Mouse (Mus musculus) gastrocnemius, adult 2 months (tissue): ENCODE data around the gene Myl3. TPM values are rescaled to one million over a fixed set of nuclear protein-coding genes. Genes with fewer than 3 reads are reported as not detected.

ENCODE experiments used
- DNase-seq: peaks from one replicate; pipeline ENCODE4 v3.0.0; 2022
- H3K27ac ChIP-seq: fragments of 200-600 bp; 2 replicates; pipeline ENCODE4 v1.8.1; 2022; ENCODE audit warnings: mild to moderate bottlenecking
- H3K4me3 ChIP-seq: fragments of 200-600 bp; 2 replicates; pipeline ENCODE4 v1.8.1; 2022; ENCODE audit warnings: mild to moderate bottlenecking, moderate library complexity
- CTCF ChIP-seq: fragments of 200-600 bp; IDR thresholded peaks from 2 replicates; pipeline ENCODE4 v1.8.1; 2022; ENCODE audit warnings: antibody characterized with exemption, mild to moderate bottlenecking, moderate library complexity
- intact Hi-C: fragments of 180-260 bp; cut with DNase I; formaldehyde crosslinking; loops from one replicate; pipeline ENCODE4 v1.15.1; 2025
- total RNA-seq, 2 experiments: library from RNA; stranded (reverse); gene quantifications; 2 replicates each; pipeline ENCODE4 v1.2.3; 2021

Gene Myl3
- total RNA-seq, 2 experiments from 2014 or later: 528 to 1,790 TPM

DNA sequence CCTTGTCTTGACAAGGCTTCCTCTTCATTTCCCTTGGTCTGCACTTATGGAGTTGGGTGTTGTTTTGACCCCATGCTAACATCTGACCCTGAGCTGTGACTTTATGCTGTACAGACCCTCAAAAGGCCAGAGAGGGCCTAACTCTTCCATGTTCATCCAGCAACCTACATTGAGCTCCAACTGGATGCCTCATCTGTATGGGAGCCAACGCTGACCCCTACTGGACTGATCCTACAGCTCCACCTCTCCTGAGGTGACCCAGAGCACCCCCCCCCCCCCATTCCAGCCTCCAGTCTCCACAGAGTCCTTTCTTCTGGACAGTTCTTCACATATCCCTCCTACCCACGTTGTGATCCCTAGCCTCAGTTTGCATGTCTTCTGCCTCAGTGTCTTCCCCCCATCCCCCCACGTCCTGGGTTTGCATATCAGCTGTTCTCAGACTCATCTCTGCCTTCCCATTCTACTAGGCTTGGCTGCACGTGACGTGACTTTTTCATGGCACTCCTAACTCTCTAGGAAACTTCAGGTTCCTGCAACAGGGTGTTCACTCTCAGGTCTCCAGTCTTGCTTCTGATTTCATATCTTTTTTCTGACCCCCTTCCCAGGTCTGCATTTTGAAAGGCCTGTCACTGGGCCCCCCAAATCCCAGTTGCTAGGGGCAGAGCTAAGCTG lies 37.7 kb downstream of the Myl3 start:
- Histone ChIP-seq H3K27ac (no peak overlapping the region), H3K4me3 (no peak overlapping the region)
- no peak for DNase-seq
- intact Hi-C loops: no loop called here
- TF ChIP-seq CTCF: peak; percentile 26; the same call in 1 of the 2 replicates

DNA sequence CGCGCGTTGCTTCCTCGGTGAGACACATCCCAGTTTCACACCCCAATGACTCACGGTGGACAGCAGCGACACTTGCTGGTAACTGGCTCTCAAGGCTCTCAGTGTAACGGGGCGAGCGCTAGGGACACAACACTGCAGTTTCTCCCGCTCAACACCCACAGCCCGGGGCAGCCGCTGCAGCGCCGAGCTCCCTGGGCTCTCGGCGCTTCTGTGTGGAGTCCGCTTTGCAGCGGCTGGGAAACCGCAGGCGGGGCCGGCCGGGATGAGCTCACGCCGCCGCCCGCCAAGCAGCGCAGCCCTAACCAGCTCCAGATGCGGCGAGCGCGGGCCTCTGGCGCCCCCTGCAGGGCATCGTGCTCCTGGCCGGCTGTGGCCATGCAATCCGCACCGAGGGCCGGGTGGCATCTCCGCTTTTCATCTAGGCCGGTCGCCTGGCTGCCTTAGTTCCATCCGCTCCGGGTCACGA lies 39.6 kb downstream of the Myl3 start:
- intact Hi-C loops: loop anchor here (1.0 to 5.0 kb wide), 4 partner anchors 65 to 370 kb away; no protein-coding TSS in a partner anchor
- Histone ChIP-seq H3K4me3 (peak overlapping the region; percentile 79), H3K27ac (peak overlapping the region; percentile 81)
- DNase-seq: peak; percentile 97
- TF ChIP-seq CTCF: peak; percentile 88

DNA sequence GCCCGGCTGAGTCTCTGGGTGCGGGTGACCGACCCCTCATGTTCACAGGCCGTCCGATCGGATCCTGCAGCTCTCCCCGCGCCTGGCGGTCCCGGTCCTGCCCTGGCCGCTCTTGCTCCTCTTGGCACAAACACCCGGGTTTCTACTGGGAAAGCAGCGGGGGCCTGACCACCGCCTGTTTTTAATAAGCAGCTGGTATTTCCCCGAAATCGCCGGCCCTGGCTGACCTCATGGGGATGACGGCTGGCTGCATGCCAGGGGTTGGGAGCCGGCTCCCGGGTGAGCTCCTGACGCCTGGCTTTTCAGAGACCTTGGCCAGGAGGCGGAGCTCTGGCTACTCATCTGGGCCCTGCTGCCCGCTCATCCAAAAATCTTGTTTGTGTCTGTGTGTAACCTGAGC lies 40.1 kb downstream of the Myl3 start:
- peak; percentile 95 for DNase-seq
- TF ChIP-seq CTCF: no peak
- Histone ChIP-seq H3K27ac (peak overlapping the region; percentile 81), H3K4me3 (peak overlapping the region; percentile 79)
- intact Hi-C loops: loop anchor here (1.0 to 5.0 kb wide), 6 partner anchors 53 to 370 kb away; no protein-coding TSS in a partner anchor

DNA sequence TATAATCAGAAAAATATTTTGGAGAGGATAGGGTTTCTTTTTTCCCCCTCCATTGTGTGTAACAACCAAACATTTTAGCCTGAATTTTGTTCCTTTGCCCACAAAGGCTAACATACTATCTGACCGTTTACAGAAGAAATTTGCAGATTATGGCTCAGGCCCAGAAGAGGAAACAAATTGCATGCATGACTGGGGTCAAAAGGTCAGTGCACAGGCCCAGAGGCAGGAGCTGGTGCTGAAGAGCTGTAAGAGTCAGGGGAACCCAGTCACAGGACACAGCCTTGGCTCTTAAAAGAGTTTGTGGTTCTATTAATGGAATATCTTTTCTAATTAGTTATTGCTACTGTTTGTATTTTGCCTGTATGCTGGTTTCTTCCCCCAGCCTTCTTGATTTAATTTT lies 42.0 kb downstream of the Myl3 start:
- no peak overlapping the region for H3K27ac ChIP-seq
- intact Hi-C loops: loop anchor here (2.0 to 5.0 kb wide), 2 partner anchors 55 to 151 kb away; no protein-coding TSS in a partner anchor

DNA sequence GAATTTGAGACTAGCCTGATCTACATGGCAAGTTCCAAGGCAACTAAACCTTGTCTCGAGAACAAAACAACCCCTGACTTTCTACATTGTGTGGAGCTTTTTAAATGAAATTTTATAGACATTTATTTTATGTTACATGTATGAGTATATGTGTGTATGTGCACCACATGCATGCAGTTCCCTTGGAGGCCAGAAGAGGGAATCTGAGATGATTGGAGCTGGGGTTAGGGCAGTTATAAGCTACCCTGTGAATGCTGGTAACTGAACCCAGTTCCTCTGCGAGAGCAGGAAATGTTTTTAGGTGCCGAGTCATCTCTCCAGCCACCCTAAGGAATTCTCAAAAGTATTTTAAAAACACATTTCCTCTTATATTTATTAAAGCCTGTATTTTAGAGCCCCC lies 46.5 kb downstream of the Myl3 start:
- no peak overlapping the region for H3K27ac ChIP-seq
- no peak overlapping the region for H3K4me3 ChIP-seq
- intact Hi-C loops: no loop called here
- DNase-seq: no peak
- no peak for TF ChIP-seq CTCF

More for the DNA sequence above, 42.0 kb downstream of the Myl3 start:
- H3K4me3 ChIP-seq: no peak overlapping the region
- DNase-seq: no peak
- no peak for TF ChIP-seq CTCF

DNA sequence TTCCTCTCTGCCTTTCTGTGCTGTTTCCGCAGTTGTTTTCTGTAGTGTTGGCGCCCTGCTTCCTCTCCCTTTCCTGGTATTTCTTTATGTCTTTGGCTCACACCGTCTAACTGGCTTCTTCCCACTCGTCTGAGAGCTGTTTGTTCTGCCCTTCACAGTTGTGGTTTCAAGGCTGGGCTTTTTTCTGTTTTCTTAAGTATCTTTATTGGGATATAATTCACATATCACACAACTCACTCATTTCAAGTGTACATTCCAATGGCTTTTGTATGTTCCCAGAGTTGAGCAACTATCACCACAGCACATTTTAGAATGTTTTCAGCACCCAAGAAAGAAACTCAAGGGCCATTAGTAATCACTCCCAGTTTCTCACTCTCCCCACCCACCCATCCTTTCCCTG lies 48.8 kb downstream of the Myl3 start:
- Histone ChIP-seq H3K4me3 (no peak overlapping the region), H3K27ac (no peak overlapping the region)
- no peak for TF ChIP-seq CTCF
- intact Hi-C loops: no loop called here
- DNase-seq: no peak

DNA sequence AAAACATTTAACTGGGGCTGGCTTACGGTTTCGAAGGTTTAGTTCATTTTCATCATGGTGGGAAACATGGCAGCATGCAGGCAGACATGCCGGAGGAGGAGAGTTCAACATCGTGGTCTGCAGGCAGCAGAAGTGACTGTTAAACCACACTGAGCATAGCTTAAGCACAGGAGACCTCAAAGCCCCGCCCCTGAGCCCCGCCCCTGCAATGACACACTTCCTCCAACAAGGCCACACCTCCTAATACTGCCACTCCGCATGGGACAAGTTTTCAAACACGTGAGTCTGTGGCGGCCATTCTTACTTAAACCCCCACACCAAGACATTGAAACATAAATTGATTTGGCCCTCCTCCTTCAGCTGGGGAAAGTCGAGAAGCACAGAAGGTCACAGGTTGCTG lies 55.4 kb downstream of the Myl3 start:
- H3K4me3 ChIP-seq: no peak overlapping the region
- intact Hi-C loops: no loop called here
- TF ChIP-seq CTCF: no peak
- no peak for DNase-seq
- no peak overlapping the region for H3K27ac ChIP-seq

DNA sequence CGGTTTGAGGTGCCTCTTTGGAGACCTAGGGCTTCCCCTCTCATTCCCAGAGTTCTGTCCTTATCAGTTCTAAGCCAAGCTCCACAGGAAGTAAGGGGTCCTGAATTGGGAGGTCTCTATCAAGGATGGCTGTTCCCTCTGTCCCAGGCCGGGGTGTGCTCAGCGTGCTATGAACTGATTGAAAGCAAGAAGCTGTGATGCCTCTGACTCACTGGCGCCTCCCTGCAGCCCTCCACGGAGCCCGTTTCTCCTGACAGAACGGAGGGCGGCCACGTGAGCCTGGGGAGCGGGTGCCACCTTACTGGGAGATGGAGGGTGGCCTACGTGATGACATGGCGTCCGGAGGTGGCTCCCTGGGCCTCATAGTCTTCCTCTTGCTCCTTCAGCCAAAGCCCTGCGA lies 56.2 kb downstream of the Myl3 start, which contains the start of gene Prss42:
TSS of gene Prss42 (plus strand) at position 301 of the 400 bp plus-strand sequence.
- DNase-seq: no peak
- H3K4me3 ChIP-seq: no peak within 1 kb of the TSS
- intact Hi-C loops: no loop called here
- H3K27ac ChIP-seq: no peak within 1 kb of the TSS
- no peak for TF ChIP-seq CTCF

DNA sequence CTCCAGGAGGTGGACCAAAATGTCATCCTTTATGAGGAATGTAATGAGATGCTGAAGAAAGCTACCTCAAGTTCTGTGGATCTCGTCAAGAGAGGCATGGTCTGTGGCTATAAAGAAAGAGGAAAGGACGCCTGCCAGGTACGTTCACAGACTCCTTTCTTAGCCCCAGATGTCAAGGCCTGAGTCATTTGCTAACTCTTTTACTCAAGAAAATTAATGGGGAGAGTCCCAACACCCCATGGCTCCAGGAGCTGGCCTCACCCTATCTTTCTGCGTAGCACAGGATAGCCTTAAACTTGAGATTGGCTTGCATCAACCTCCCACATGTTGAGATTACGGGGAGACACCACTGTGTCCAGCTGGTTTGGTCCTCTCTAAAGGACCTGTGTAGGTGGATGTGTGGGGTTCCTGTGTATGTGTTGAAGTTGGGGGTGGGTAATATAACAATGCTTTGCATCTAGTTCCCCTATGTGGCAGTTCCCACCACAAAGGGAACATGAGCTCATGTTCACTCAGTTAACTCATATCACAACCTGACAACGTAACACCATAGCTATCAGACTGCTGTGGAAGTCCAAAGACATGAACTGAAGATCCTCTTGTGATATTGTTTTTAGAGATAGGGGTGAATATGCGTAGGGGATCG lies 59.3 kb downstream of the Myl3 start:
- no peak for TF ChIP-seq CTCF
- no peak for DNase-seq
- intact Hi-C loops: no loop called here
- Histone ChIP-seq H3K4me3 (no peak overlapping the region), H3K27ac (no peak overlapping the region)

DNA sequence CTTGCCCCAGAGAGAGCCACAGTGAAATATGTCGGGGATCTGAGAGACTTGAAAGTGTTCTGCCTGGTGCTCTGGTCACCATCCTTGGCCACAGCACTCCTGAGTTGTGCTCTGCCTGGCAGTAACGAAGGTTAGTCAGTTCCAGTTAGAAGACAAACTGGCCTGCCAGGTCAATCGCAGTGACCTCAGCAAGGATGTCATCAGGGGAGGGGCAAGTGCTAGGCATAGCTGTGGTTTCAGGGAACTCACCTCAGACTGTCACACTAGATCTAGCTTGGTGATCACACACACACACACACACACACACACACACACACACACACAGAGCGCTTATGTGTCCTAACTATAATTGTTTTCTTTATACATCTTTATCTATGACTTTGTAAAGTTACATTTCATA lies 61.6 kb downstream of the Myl3 start:
- no peak overlapping the region for H3K27ac ChIP-seq
- no peak overlapping the region for H3K4me3 ChIP-seq
- no peak for DNase-seq
- TF ChIP-seq CTCF: no peak
- intact Hi-C loops: no loop called here

DNA sequence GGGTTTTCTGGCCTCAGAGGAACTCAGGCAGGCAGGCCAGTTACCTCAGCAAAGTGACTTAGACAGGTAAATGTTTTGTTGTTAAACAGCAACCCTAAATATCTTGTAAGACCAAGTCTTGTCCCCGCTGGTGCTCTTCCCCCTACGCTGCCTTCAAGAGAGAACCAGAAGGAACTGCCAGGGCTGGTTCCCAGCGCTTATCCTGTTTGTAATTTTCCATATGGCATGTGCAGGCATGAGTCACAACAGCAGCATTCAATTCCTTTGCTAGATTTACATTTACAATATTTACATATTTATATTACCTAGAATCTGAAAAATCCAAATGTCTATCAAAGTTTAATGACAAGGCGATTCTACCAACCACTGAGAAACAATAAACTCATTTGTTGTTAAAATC lies 68.4 kb downstream of the Myl3 start:
- no peak for TF ChIP-seq CTCF
- no peak for DNase-seq
- Histone ChIP-seq H3K27ac (no peak overlapping the region), H3K4me3 (no peak overlapping the region)
- intact Hi-C loops: no loop called here

DNA sequence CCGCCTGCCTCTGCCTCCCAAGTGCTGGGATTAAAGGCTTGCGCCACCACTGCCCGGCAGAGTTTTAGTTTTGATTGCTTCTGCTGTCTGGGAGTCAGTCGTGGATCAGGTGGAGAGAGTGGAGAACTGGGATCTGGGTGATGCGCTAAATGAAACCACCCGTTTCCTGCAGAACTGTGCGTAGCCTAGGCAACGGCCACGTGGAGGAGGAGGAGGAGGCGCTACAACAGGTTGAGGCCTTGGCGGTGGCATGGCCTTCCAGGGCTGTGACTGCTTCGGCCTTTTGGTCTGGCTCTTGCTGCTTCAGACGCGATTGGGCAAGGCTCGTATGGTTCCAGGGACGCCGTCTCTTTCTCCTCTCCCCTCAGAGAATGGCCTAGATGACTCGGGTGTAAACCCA lies 72.1 kb downstream of the Myl3 start, which contains the start of gene Prss44:
TSS of gene Prss44 (plus strand) at position 206 of the 400 bp plus-strand sequence.
- DNase-seq: no peak
- no peak for TF ChIP-seq CTCF
- H3K27ac ChIP-seq: no peak within 1 kb of the TSS
- intact Hi-C loops: no loop called here
- H3K4me3 ChIP-seq: no peak within 1 kb of the TSS

Other genes starting within 250 kb of the Myl3 start
- 10 to 100 TPM; 32.9 to 35.4 TPM for gene Setd2, start 209.3 kb upstream of the Myl3 start, total RNA-seq
- gene Nradd, start 117.4 kb upstream of the Myl3 start, total RNA-seq: 1 to 10 TPM in 1 of 2 experiments, under 1 TPM in 1; 0.64 to 1.2 TPM
- gene Nbeal2, start 87.7 kb upstream of the Myl3 start, total RNA-seq: 1 to 10 TPM; 4.7 to 5.0 TPM
- gene Ccdc12, start 85.4 kb upstream of the Myl3 start, total RNA-seq: 10 to 100 TPM; 43.4 to 51.7 TPM
- gene Pth1r, start 5.3 kb downstream of the Myl3 start, total RNA-seq: 1 to 10 TPM in 1 of 2 experiments, under 1 TPM in 1; 0.99 to 1.3 TPM
- not detected for gene Prss42, start 56.3 kb downstream of the Myl3 start, total RNA-seq
- gene Prss44, start 72.1 kb downstream of the Myl3 start, total RNA-seq: not detected
- not detected for gene Prss43, start 84.8 kb downstream of the Myl3 start, total RNA-seq
- gene Prss45, start 92.7 kb downstream of the Myl3 start, total RNA-seq: not detected
- gene Prss46, start 102.6 kb downstream of the Myl3 start, total RNA-seq: not detected
- gene Prss50, start 116.1 kb downstream of the Myl3 start, total RNA-seq: not detected
- 1 to 10 TPM; 3.7 to 7.5 TPM for gene Als2cl, start 138.0 kb downstream of the Myl3 start, total RNA-seq
- under 1 TPM; 0.41 to 0.70 TPM for gene Tmie, start 138.3 kb downstream of the Myl3 start, total RNA-seq
- 1 to 10 TPM in 1 of 2 experiments, not detected in 1; 2.4 TPM for gene Fam240a, start 175.0 kb downstream of the Myl3 start, total RNA-seq
- gene Tdgf1, start 204.3 kb downstream of the Myl3 start, total RNA-seq: not detected
- gene Lrrc2, start 209.7 kb downstream of the Myl3 start, total RNA-seq: 10 to 100 TPM; 75.0 to 80.8 TPM
- 1 to 10 TPM; 1.1 to 1.2 TPM for gene Rtp3, start 248.7 kb downstream of the Myl3 start, total RNA-seq